Mouse (Mus musculus) lung, embryonic 16.5 days (tissue): ENCODE results near the gene Ndufaf2. TPM values are rescaled to one million over a fixed set of nuclear protein-coding genes. Genes with fewer than 3 reads are reported as not detected.
A peak's percentile ranks its signal among the peaks of the same experiment; 100 is the strongest.

Source experiments
- ATAC-seq: fragments of 200-750 bp; cut with Nextera tagmentation; 2 replicates; pipeline ENCODE4 v1.8.0; 2017; ENCODE audit warnings: low read depth, mild to moderate bottlenecking, moderate library complexity
- H3K27ac ChIP-seq: fragments of 300-500 bp; sonication (generic); 2 replicates; pipeline ENCODE4 v1.5.1; 2014; ENCODE audit warnings: mild to moderate bottlenecking, control low read depth, low read length
- H3K27me3 ChIP-seq: fragments of 300-500 bp; sonication (generic); 2 replicates; pipeline ENCODE4 v1.6.1; 2014; ENCODE audit warnings: low read depth, low read length, mixed read lengths; ENCODE audit not compliant: control insufficient read depth, insufficient read depth
- H3K36me3 ChIP-seq: fragments of 300-500 bp; sonication (generic); 2 replicates; pipeline ENCODE4 v1.6.1; 2014; ENCODE audit warnings: low read length; ENCODE audit not compliant: control insufficient read depth, insufficient read depth
- H3K4me1 ChIP-seq: fragments of 300-500 bp; sonication (generic); replicated peaks from 2 replicates; pipeline ENCODE4 v1.6.1; 2014; ENCODE audit warnings: low read length, mixed read lengths; ENCODE audit not compliant: control insufficient read depth, insufficient read depth
- H3K4me2 ChIP-seq: fragments of 300-500 bp; sonication (generic); 2 replicates; pipeline ENCODE4 v1.6.1; 2014; ENCODE audit warnings: low read depth, low read length, control low read depth
- H3K4me3 ChIP-seq: fragments of 300-500 bp; sonication (generic); 2 replicates; pipeline ENCODE4 v1.5.1; 2014; ENCODE audit warnings: mild to moderate bottlenecking, low read length, control low read depth
- H3K9ac ChIP-seq: fragments of 300-500 bp; sonication (generic); 2 replicates; pipeline ENCODE4 v1.6.1; 2014; ENCODE audit warnings: low read length, control low read depth
- H3K9me3 ChIP-seq: fragments of 300-500 bp; sonication (generic); 2 replicates; pipeline ENCODE4 v1.6.1; 2016; ENCODE audit warnings: low read length; ENCODE audit not compliant: control insufficient read depth
- WGBS: fragments of 180-500 bp; shearing (Covaris S2); extraction: QIAGEN DNeasy Blood & Tissue Kit; methylation state at CpG from one replicate; pipeline ENCODE4 v1.1.7; 2014; 5-methylcytosine and 5-hydroxymethylcytosine counted together
- polyA plus RNA-seq: library from polyadenylated mRNA; unstranded; fragments of >200 nt; fragmentation: Nextera tagmentation; extraction: Ambion mirVana; gene quantifications from 2 replicates; pipeline ENCODE4 v1.2.1, GENCODE M21; 2015

The Ndufaf2 gene
- polyA plus RNA-seq, 1 experiment from 2014 or later, result 62.7 TPM

DNA sequence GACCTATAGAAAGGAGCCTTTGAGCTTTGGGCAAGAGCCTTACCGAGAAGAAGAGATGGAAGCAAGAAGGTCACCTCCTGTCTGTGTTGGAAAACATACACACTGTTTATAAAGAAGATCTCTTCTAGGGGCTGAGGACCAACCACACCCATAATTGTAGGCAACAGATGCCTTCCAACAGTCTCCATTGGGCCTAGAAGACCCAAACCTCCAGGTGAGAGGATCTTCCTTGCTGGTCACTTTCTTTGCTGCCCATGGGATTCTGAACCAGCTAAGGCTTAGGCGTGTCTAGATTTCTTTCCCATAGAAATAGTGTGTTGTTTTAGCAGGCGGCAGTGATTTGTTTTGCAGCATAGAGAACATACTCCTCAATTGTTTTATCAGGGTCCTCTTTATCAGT, 162.1 kb downstream of the Ndufaf2 start:
- WGBS, result 92% methylated on average over 3 of the region's 3 CpGs
- H3K4me3 ChIP-seq, result no peak overlapping the region

DNA sequence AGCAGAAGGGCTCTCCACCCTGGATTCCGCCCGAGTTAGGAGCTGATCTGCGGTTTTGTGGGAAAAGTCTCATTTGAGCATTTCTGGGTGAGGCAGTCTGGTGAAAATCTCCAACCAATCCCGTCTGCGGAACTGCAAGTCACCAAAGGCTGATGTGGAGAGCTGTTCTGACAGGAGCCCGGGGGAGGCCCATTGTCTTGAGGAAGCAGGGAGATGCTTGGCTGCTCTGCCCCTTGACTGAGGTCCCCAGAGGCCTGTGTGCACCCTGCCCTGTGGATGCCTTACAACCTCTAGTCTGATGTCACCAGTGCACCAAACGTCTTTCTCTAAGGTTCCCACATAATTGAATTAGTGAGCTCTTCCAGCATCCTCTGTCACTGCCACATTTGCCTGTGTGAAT, 163.2 kb downstream of the Ndufaf2 start:
- Histone ChIP-seq H3K4me1 (no peaks in the 10 kb centered on the region), H3K27me3 (no peaks in the 10 kb centered on the region), H3K4me2 (no peak overlapping the region), H3K9ac (no peak overlapping the region), H3K27ac (no peak overlapping the region), H3K4me3 (no peak overlapping the region), H3K9me3 (no peaks in the 10 kb centered on the region), H3K36me3 (no peaks in the 10 kb centered on the region)
- 57% methylated on average over 7 of the region's 7 CpGs for WGBS
- ATAC-seq, result no peak

More for the DNA sequence above, 162.1 kb downstream of the Ndufaf2 start:
- Histone ChIP-seq H3K27me3 (no peaks in the 10 kb centered on the region), H3K4me1 (no peaks in the 10 kb centered on the region), H3K4me2 (no peak overlapping the region), H3K36me3 (no peaks in the 10 kb centered on the region), H3K9ac (no peak overlapping the region), H3K27ac (no peak overlapping the region), H3K9me3 (no peaks in the 10 kb centered on the region)
- ATAC-seq, result no peak

DNA sequence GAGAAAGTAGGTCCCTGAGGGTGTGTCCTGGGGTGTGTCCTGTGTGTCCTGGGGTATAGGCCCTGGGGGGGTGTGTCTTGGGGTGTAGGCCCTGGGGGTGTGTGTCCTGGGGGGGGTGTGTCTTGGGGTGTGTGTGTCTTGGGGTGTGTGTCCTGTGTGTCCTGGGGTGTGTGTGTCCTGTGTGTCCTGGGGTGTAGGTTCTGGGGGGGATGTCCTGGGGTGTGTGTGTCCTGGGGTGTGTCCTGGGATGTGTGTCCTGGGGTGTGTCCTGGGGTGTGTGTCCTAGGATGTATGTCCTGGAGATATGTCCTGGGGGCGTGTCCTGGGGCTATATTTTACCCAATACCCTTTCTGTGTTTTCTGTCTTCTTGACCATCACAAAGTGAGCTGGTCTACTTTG, 165.8 kb downstream of the Ndufaf2 start:
- no peak overlapping the region for H3K27ac ChIP-seq
- no peaks in the 10 kb centered on the region for H3K27me3 ChIP-seq
- 0 out of 2 replicates have a peak, but pooled peaks have one; percentile 34 for ATAC-seq
- no peaks in the 10 kb centered on the region for H3K4me1 ChIP-seq
- H3K9ac ChIP-seq, result no peak overlapping the region
- H3K4me2 ChIP-seq, result no peak overlapping the region
- no peak overlapping the region for H3K4me3 ChIP-seq
- no peaks in the 10 kb centered on the region for H3K36me3 ChIP-seq
- 55% methylated on average over 1 of the region's 1 CpGs for WGBS
- H3K9me3 ChIP-seq, result no peaks in the 10 kb centered on the region

DNA sequence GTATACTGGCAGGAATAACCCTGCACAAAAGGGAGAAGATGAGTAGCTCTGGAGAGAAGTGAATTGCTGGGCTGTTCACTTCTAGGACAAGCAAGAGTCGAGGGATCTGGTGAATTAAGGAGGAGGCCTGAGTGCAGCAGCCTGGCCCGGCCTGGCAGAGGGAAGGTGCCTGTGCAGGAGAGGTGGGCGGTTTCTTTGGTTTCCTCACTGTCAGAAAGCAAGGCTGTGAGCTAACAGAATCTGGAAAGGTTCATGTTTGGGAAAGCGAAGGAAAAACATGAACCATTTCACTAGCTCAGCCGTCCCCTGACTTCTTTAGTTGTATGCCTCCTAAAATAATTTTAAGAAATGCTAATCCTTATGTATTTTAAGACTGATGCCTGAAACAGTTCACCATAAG, 173.8 kb downstream of the Ndufaf2 start:
- Histone ChIP-seq H3K27ac (no peak overlapping the region), H3K9me3 (no peaks in the 10 kb centered on the region), H3K27me3 (no peaks in the 10 kb centered on the region), H3K9ac (no peak overlapping the region), H3K4me1 (no peaks in the 10 kb centered on the region), H3K4me2 (no peak overlapping the region), H3K4me3 (no peak overlapping the region), H3K36me3 (no peaks in the 10 kb centered on the region)
- WGBS, result 67% methylated on average over 5 of the region's 5 CpGs
- ATAC-seq, result no peak

DNA sequence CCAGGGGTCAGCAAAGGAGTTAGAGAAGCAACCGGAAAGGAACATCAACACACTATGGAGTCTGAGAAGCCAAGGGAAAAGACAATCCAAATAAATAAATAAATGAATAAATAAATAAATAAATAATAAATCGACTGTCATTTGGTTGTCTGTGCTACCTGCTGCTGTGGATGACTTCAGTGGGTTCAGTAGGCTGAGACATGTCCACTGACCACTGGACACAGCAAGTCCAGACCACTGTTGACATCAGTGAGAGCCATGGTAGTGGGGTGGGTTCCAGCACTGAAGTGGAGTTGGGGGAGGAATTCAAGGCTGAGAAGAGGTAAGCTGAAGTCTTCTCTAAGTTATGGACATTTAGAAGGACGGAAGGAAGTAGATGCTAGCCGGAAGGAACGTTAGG, 174.2 kb downstream of the Ndufaf2 start:
- Histone ChIP-seq H3K27ac (no peak overlapping the region), H3K9me3 (no peaks in the 10 kb centered on the region), H3K4me2 (no peak overlapping the region), H3K9ac (no peak overlapping the region), H3K27me3 (no peaks in the 10 kb centered on the region), H3K36me3 (no peaks in the 10 kb centered on the region), H3K4me1 (no peaks in the 10 kb centered on the region), H3K4me3 (no peak overlapping the region)
- 76% methylated on average over 5 of the region's 5 CpGs for WGBS
- no peak for ATAC-seq

DNA sequence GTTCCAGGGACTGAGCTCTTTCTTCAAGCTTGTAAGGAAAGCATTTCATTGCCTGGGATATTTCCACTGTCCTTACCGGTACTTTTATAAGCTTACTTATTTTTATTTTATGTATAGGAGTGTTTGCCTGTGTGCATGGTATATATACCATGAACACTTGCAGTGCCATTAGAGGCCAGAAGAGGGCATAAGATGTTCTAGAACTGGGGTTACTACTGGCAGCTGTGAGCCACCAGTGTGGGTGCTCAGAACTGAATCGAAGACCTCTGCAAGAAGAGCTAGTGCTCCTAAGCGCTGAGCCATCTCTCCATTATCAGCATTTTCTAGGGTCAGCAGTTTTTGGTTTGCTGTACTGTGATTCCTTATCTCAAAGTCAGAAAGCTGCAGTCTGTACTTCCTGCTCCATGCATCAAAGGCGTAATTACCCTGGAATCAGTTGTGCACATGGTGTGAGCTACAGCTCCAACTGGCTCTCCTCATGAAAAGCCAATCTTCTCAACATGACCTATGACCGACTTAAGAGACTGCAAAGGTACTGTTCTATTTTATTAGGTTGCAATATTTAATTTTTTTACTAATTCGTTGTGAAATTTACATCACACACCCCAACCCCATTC, 175.1 kb downstream of the Ndufaf2 start:
- no peak overlapping the region for H3K9ac ChIP-seq
- WGBS, result 87% methylated on average over 6 of the region's 6 CpGs

DNA sequence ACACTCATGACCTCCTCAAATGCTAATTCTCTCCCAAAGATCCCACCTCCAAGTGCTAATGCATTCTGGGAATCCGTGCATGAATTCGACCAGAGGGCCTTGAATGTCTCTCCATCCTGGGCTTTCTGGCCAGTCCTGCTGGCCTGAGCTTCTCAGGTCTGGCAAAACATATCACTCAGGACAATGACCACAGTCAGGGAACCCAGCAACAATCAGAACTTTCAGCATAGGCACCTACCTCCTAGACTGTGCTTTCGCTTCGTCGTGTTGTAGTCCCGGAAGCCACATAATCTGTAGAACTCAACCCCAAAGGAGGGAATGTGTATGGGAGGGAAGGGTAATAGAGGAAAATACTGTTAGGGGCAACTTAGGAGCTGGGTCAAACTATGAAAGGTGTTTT, 179.0 kb downstream of the Ndufaf2 start:
- no peak for ATAC-seq

More for the DNA sequence above, 175.1 kb downstream of the Ndufaf2 start:
- H3K36me3 ChIP-seq, result no peaks in the 10 kb centered on the region
- H3K27ac ChIP-seq, result no peak overlapping the region
- no peaks in the 10 kb centered on the region for H3K4me1 ChIP-seq
- no peak for ATAC-seq
- no peak overlapping the region for H3K4me3 ChIP-seq
- no peaks in the 10 kb centered on the region for H3K27me3 ChIP-seq
- H3K4me2 ChIP-seq, result no peak overlapping the region
- no peaks in the 10 kb centered on the region for H3K9me3 ChIP-seq

DNA sequence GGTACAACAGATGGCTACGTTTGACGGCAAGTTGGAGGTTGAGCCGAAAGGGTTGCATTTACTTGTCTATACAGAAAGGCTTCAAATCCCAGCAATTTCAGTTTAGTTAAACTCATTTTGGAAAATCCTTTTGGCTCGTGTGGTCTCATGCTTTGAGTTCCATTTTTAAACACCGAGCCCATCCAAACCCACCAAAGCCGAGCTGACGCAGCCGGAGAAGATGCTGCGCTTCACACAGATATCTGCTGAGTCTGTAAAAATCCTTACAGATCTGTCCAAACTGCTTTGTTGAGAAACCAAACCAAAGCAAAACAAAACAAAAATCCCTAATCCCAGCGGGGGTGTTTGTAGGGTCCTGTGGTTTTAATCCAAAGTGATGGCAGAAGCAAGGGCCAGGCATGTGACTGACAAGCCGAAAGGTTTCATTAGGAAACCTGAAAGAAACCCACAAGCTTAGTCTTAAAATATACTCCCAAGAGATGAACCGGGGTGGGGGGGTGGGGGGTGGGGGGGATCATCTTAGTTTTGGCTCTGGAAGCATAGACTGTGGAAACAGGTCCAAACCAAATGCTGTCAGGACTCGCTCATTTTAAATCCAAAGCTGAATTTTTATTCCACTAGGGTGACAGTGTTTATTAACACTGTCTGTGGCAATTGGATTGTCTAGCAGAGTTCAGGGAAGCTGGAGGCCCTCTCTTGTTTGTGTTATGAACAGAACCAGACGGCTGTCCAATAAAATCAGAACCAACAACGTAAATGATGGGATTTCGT, 181.4 kb downstream of the Ndufaf2 start:
- Histone ChIP-seq H3K27me3 (no peaks in the 10 kb centered on the region), H3K9me3 (no peaks in the 10 kb centered on the region), H3K4me1 (0 out of 2 replicates have a peak, but pooled peaks cover under 1% of the 10 kb centered on the region), H3K4me2 (no peak overlapping the region), H3K9ac (no peak overlapping the region), H3K36me3 (no peaks in the 10 kb centered on the region), H3K4me3 (no peak overlapping the region), H3K27ac (no peak overlapping the region)
- ATAC-seq, result no peak
- 83% methylated on average over 16 of the region's 16 CpGs for WGBS

More for the DNA sequence above, 179.0 kb downstream of the Ndufaf2 start:
- no peaks in the 10 kb centered on the region for H3K9me3 ChIP-seq
- WGBS, result 95% methylated on average over 6 of the region's 6 CpGs
- no peaks in the 10 kb centered on the region for H3K4me1 ChIP-seq
- no peak overlapping the region for H3K27ac ChIP-seq
- H3K9ac ChIP-seq, result no peak overlapping the region
- H3K36me3 ChIP-seq, result no peaks in the 10 kb centered on the region
- no peaks in the 10 kb centered on the region for H3K27me3 ChIP-seq
- H3K4me3 ChIP-seq, result no peak overlapping the region
- H3K4me2 ChIP-seq, result no peak overlapping the region

DNA sequence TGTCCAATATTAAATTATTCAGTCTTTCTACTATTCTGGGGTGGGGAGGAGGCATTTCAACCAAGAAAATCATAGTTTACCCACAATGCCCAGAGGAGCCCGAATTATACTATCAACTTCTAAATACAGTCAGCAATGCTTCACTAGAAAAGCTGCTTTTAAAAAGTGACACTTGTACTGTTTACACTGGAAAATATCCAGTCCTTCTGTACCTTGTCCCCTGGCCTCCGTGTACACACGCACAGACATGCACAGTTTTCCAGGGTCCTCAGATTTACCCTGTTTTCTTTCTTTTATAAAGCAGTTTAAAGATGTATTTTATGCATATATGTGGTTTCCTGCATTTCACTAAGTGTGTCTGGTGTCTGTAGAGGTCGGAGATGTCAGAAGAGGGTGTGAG, 186.0 kb downstream of the Ndufaf2 start:
- WGBS, result 56% methylated on average over 4 of the region's 4 CpGs
- H3K9ac ChIP-seq, result no peak overlapping the region
- no peaks in the 10 kb centered on the region for H3K9me3 ChIP-seq

More for the DNA sequence above, 186.0 kb downstream of the Ndufaf2 start:
- no peak overlapping the region for H3K4me2 ChIP-seq
- no peak overlapping the region for H3K4me3 ChIP-seq
- ATAC-seq, result no peak
- H3K36me3 ChIP-seq, result no peaks in the 10 kb centered on the region
- H3K27ac ChIP-seq, result no peak overlapping the region
- H3K27me3 ChIP-seq, result no peaks in the 10 kb centered on the region
- H3K4me1 ChIP-seq, result peaks cover 14% of the 10 kb centered on the region; the same call in 1 of the 2 replicates
